Mouse (Mus musculus) hindbrain, postnatal 0 days (tissue): ENCODE measurements around the gene Sema3a. TPM values are rescaled to one million over a fixed set of nuclear protein-coding genes. Genes with fewer than 3 reads are reported as not detected.

Experiments used
- ATAC-seq: fragments of 200-750 bp; cut with Nextera tagmentation; 2 replicates; pipeline ENCODE4 v1.8.0; 2017; ENCODE audit warnings: mild to moderate bottlenecking, moderate TSS enrichment, moderate library complexity
- DNase-seq: peaks from one replicate; pipeline ENCODE4 v3.0.0-alpha.2; 2015; ENCODE audit warnings: low spot score
- H3K27ac ChIP-seq: fragments of 300-500 bp; sonication (generic); 2 replicates; pipeline ENCODE4 v1.5.1; 2014; ENCODE audit warnings: mild to moderate bottlenecking
- H3K27me3 ChIP-seq: fragments of 300-500 bp; sonication (generic); 2 replicates; pipeline ENCODE4 v1.6.1; 2014; ENCODE audit warnings: low read length, mixed read lengths; ENCODE audit not compliant: insufficient read depth
- H3K36me3 ChIP-seq: fragments of 300-500 bp; sonication (generic); 2 replicates; pipeline ENCODE4 v1.6.1; 2014; ENCODE audit warnings: low read length, mixed read lengths; ENCODE audit not compliant: insufficient read depth
- H3K4me1 ChIP-seq: fragments of 300-500 bp; sonication (generic); 2 replicates; pipeline ENCODE4 v1.6.1; 2014; ENCODE audit warnings: antibody characterized with exemption, low read length, mixed read lengths; ENCODE audit not compliant: insufficient read depth
- H3K4me2 ChIP-seq: fragments of 300-500 bp; sonication (generic); 2 replicates; pipeline ENCODE4 v1.6.1; 2014; ENCODE audit warnings: low read depth, mild to moderate bottlenecking, low read length, moderate library complexity, mixed read lengths
- H3K4me3 ChIP-seq: fragments of 300-500 bp; sonication (generic); 2 replicates; pipeline ENCODE4 v1.5.1; 2014; ENCODE audit warnings: low read length
- H3K9ac ChIP-seq: fragments of 300-500 bp; sonication (generic); replicated peaks from 2 replicates; pipeline ENCODE4 v1.6.1; 2014; ENCODE audit warnings: mild to moderate bottlenecking, low read length, moderate library complexity, mixed read lengths
- H3K9me3 ChIP-seq: fragments of 300-500 bp; sonication (generic); 2 replicates; pipeline ENCODE4 v1.6.1; 2016; ENCODE audit warnings: low read length, mixed read lengths
- CTCF ChIP-seq: IDR thresholded peaks from 2 replicates; pipeline ENCODE4 v1.5.1; 2016; ENCODE audit warnings: antibody characterized with exemption, control low read depth, low read depth
- WGBS: fragments of 180-500 bp; shearing (Covaris S2); extraction: QIAGEN DNeasy Blood & Tissue Kit; methylation state at CpG from one replicate; pipeline ENCODE4 v1.1.7; 2014; 5-methylcytosine and 5-hydroxymethylcytosine counted together
- polyA plus RNA-seq: library from polyadenylated mRNA; unstranded; fragments of >200 nt; fragmentation: Nextera tagmentation; extraction: Ambion mirVana; gene quantifications from 2 replicates; pipeline ENCODE4 v1.2.1, GENCODE M21; 2015
- total RNA-seq: library from RNA; depleted of rRNA; stranded (reverse); fragments of >200 nt; gene quantifications from 2 replicates; pipeline ENCODE4 v1.2.3, GENCODE M21; 2014; rRNA removed

Gene Sema3a
- total RNA-seq (32.3 and 36.9 TPM in 2 replicates), polyA plus RNA-seq (15.6 and 16.3 TPM in 2 replicates)

DNA sequence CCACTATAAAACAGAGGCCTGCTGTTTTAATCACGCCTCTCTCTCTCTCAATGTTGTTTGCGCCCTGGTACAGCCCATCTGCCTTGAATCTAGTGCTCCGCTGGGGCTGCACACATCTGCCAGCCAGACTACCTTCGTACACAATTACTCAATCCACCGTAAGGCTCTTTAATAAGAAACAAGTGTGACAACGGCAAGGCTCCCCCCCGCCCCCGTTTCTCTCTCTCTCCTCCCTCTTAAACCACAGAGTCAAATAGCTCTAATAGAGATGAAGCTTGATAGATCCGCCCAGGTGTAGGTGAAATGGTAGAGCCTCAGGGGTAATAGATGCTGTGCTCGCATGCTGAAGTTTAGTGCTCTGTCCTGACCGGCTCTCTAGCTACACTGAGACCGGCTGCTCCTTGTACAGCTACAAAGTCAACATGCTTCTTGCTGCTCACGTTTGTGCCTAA, at the start of gene Sema3a:
Gene Sema3a, plus strand, starts transcription at position 174 of the 452 bp plus-strand sequence.
- DNase-seq (peak; percentile 15), ATAC-seq (peak; percentile 51; the same call in 1 of the 2 replicates)
- Histone ChIP-seq H3K27me3 (no peaks in the 10 kb centered on the region), H3K27ac (no peak within 1 kb of the TSS), H3K9me3 (no peaks in the 10 kb centered on the region), H3K4me2 (peak within 1 kb of the TSS; percentile 39), H3K4me3 (peak within 1 kb of the TSS; percentile 21), H3K9ac (no peak within 1 kb of the TSS), H3K4me1 (no peaks in the 10 kb centered on the region), H3K36me3 (no peaks in the 10 kb centered on the region)
- WGBS = 43% methylated on average over 13 of the region's 13 CpGs
- TF ChIP-seq CTCF = no peak

- Histone ChIP-seq H3K27me3 (no peaks in the 10 kb centered on the region), H3K9me3 (no peaks in the 10 kb centered on the region), H3K4me2 (no peak overlapping the region), H3K4me1 (no peaks in the 10 kb centered on the region), H3K4me3 (no peak overlapping the region), H3K36me3 (no peaks in the 10 kb centered on the region), H3K9ac (no peak overlapping the region), H3K27ac (no peak overlapping the region)
- WGBS = 84% methylated on average over 6 of the region's 6 CpGs
- no peak for DNase-seq
- no peak for TF ChIP-seq CTCF
- ATAC-seq = no peak
These were observed 40.3 kb upstream of the Sema3a start for GRCm38 (mm10) chr5:13084777-13085439.

GRCm38 (mm10) chr5:13090431-13090830, 34.8 kb upstream of the Sema3a start:
- H3K36me3 ChIP-seq = no peaks in the 10 kb centered on the region
- H3K4me3 ChIP-seq = no peak overlapping the region
- no peaks in the 10 kb centered on the region for H3K9me3 ChIP-seq
- 95% methylated on average over 1 of the region's 1 CpGs for WGBS
- H3K27me3 ChIP-seq = no peaks in the 10 kb centered on the region
- DNase-seq (no peak), ATAC-seq (no peak)
- H3K4me1 ChIP-seq = no peaks in the 10 kb centered on the region
- no peak overlapping the region for H3K9ac ChIP-seq
- TF ChIP-seq CTCF = no peak
- H3K4me2 ChIP-seq = no peak overlapping the region
- no peak overlapping the region for H3K27ac ChIP-seq

- Histone ChIP-seq H3K9me3 (no peaks in the 10 kb centered on the region), H3K27me3 (no peaks in the 10 kb centered on the region), H3K27ac (no peak overlapping the region), H3K4me3 (no peak overlapping the region), H3K9ac (no peak overlapping the region), H3K4me2 (no peak overlapping the region), H3K4me1 (no peaks in the 10 kb centered on the region), H3K36me3 (no peaks in the 10 kb centered on the region)
- TF ChIP-seq CTCF = no peak
- ATAC-seq (no peak), DNase-seq (no peak)
- 57% methylated on average over 2 of the region's 2 CpGs for WGBS
These were observed 15.7 kb upstream of the Sema3a start for GRCm38 (mm10) chr5:13109522-13109921.

DNA sequence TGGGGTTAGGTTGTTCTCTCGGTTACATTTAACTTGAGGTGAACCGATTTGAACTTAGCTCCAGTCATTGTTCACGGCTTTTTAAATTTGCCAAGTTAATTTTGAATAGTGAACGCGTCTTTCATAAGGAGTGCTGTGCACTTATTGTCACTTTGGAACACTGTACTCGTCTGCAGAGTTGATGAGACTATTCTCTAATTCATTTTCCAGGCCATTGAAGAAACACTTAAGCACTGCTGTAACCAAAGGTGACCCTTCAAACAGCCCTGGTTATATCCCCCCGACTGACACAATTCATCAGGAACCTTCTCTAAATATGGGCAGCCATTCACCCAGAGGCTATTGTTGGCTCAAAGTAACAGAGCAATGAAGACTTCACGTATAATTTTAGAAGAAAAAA, 8.0 kb upstream of the Sema3a start:
- WGBS = 29% methylated on average over 8 of the region's 8 CpGs
- no peaks in the 10 kb centered on the region for H3K27me3 ChIP-seq
- H3K27ac ChIP-seq = no peak overlapping the region
- no peaks in the 10 kb centered on the region for H3K4me1 ChIP-seq
- no peak overlapping the region for H3K4me2 ChIP-seq
- H3K9me3 ChIP-seq = no peaks in the 10 kb centered on the region
- ATAC-seq (no peak), DNase-seq (no peak)
- no peaks in the 10 kb centered on the region for H3K36me3 ChIP-seq
- H3K4me3 ChIP-seq = no peak overlapping the region
- TF ChIP-seq CTCF = no peak
- H3K9ac ChIP-seq = no peak overlapping the region

DNA sequence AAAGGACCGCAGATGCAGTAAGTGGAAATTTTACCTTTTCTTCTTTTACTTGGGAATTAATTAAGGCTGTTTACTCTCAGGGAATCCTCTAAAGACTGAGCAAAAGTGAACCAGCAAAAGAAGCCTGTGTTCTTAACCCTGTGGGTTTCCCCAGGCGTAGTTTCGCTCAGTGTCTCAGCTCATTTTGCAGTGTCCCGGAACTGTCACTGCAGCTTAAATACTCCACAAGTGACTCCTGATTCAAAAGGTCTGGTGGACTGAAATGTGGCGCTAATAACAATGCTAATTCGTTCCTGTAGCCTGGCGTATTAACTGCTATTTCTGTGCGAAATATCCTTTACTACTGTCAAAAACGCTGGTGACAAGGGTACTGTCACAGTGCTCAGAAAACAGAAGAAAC, 543 bp downstream of the Sema3a start:
- no peaks in the 10 kb centered on the region for H3K27me3 ChIP-seq
- no peaks in the 10 kb centered on the region for H3K4me1 ChIP-seq
- no peaks in the 10 kb centered on the region for H3K9me3 ChIP-seq
- no peak overlapping the region for H3K27ac ChIP-seq
- no peak for ATAC-seq
- H3K36me3 ChIP-seq = no peaks in the 10 kb centered on the region
- peak overlapping the region; percentile 21 for H3K4me3 ChIP-seq
- no peak for DNase-seq
- 68% methylated on average over 9 of the region's 9 CpGs for WGBS
- H3K4me2 ChIP-seq = peak overlapping the region; percentile 39
- H3K9ac ChIP-seq = no peak overlapping the region
- TF ChIP-seq CTCF = no peak

DNA sequence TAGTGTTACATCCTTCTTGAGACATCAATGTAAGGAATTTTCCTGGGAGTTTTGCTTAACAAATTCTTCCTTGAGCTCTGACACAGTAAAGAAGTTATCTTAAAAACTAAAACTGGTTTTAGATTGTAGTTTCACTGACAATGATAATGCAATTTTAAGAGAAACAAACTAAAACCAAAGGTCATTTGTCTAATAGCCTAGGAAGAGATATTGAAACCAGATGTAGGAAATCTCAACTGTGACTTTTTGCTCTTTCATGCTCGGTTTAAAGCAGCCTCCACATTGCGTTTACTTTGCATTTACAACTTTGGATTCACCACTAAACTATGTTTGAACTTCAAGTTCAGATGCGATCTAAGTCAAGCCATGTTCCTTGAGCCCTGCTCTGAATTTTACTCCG, 982 bp downstream of the Sema3a start:
- H3K4me2 ChIP-seq = peak overlapping the region; percentile 39; the same call in 1 of the 2 replicates
- H3K27ac ChIP-seq = no peak overlapping the region
- no peak overlapping the region for H3K9ac ChIP-seq
- H3K36me3 ChIP-seq = no peaks in the 10 kb centered on the region
- no peak for TF ChIP-seq CTCF
- 88% methylated on average over 4 of the region's 4 CpGs for WGBS
- ATAC-seq (no peak), DNase-seq (no peak)
- no peak overlapping the region; the same call in 1 of the 2 replicates for H3K4me3 ChIP-seq
- H3K9me3 ChIP-seq = no peaks in the 10 kb centered on the region
- no peaks in the 10 kb centered on the region for H3K27me3 ChIP-seq
- no peaks in the 10 kb centered on the region for H3K4me1 ChIP-seq
